Mouse (Mus musculus): Measurements from ENCODE around the gene Clec4g.

Clec4g gene

GRCm38 (mm10) chr8:3678831-3679230 lies 41.6 kb downstream of the Clec4g start:
- DNase-seq, result no peak

GRCm38 (mm10) chr8:3676993-3677579 lies 43.4 kb downstream of the Clec4g start:
- DNase-seq, result no peak

GRCm38 (mm10) chr8:3676131-3676992 lies 44.1 kb downstream of the Clec4g start, which contains the start of gene Trappc5:
Gene Trappc5 (plus strand): TSS chr8:3676299.
- peak; percentile 95 for DNase-seq

GRCm38 (mm10) chr8:3674671-3675070 lies 45.8 kb downstream of the Clec4g start:
- DNase-seq, result no peak

GRCm38 (mm10) chr8:3671980-3672491 lies 48.4 kb downstream of the Clec4g start, which contains the start of gene Fcor:
Gene Fcor (minus strand): TSS chr8:3672362.
- DNase-seq, result peak; percentile 92

GRCm38 (mm10) chr8:3670388-3670787 lies 50.1 kb downstream of the Clec4g start:
- no peak for DNase-seq

GRCm38 (mm10) chr8:3665507-3665906 lies 54.9 kb downstream of the Clec4g start, which contains the start of gene Mcemp1:
Gene Mcemp1 (plus strand): TSS chr8:3665754.
- DNase-seq, result no peak

GRCm38 (mm10) chr8:3664405-3664804 lies 56.0 kb downstream of the Clec4g start:
- DNase-seq, result no peak

- no peak for DNase-seq
These were observed 59.6 kb downstream of the Clec4g start for GRCm38 (mm10) chr8:3660889-3661288.
